Mouse (Mus musculus) ES-Bruce4 (cell line): ENCODE measurements around the gene Rnf187.

Experiments
- CTCF ChIP-seq: IDR thresholded peaks from one replicate; pipeline ENCODE4 v1.8.1; 2011; ENCODE audit warnings: low read depth, low read length
- EP300 ChIP-seq: IDR thresholded peaks from 2 replicates; pipeline ENCODE4 v1.6.1; 2011; ENCODE audit warnings: low read depth, low read length; ENCODE audit not compliant: insufficient read depth
- POLR2A ChIP-seq: IDR thresholded peaks from one replicate; pipeline ENCODE4 v1.8.1; 2011; ENCODE audit warnings: low read length; ENCODE audit not compliant: insufficient read depth

DNA sequence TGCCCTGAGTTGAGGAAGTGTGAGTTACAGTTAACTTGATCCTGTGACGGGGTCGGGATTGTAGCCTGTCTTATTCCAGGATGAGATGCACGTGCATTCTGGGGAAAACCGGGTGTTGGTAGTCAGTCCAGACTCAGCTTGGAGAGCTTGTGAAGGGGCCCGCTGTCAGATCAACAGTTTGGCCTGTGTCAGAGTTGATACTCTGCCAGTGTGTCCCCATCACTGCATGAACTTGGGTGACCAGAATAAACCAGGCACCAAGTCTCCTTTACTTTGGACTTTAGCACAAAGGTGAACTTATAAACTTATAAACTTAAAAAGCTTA lies 40.0 kb upstream of the Rnf187 start:
- no peak for TF ChIP-seq CTCF
- TF ChIP-seq POLR2A, result no peak
- no peak for TF ChIP-seq EP300
